Mouse (Mus musculus) cerebral cortex, adult 2 months (tissue): Measurements from ENCODE around the gene Cblb.

Experiments used
- WGBS: fragments of 180-500 bp; shearing (Covaris S2); methylation state at CpG from one replicate; pipeline ENCODE4 v1.1.7; 2018; 5-methylcytosine and 5-hydroxymethylcytosine counted together

Gene Cblb

DNA sequence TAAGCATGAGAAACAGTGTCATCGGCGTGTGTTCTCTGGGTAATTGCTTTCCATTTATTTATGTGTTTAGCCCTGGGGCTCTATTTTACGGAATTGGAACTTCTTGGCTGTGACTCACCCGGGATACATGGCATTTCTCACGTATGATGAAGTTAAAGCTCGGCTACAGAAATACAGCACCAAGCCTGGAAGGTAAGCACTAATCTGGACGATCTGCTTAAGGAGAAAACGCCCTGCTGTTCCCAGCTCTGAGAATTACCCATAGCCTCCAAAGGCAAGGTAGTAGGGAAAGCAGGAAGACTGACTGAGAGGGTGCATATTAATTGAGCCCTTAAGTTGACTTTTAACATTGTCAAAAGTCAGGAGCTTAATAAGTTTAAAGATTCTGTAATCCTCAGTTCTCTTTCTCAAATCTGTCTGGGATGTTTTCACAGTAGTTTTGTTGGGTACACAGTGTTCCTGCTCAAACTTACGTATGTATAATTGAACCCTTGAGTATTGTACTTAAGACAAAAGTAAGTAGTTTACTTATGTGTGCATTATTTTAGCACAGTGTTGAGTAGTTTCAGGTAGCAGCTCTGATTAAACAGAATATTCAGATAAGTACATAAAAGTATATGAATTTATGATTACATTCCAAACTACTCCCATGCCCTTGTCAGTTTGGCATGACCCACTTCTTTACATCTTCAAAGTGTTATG is 104.8 kb downstream of the Cblb start:
- WGBS, result 75% methylated on average over 9 of the region's 9 CpGs

DNA sequence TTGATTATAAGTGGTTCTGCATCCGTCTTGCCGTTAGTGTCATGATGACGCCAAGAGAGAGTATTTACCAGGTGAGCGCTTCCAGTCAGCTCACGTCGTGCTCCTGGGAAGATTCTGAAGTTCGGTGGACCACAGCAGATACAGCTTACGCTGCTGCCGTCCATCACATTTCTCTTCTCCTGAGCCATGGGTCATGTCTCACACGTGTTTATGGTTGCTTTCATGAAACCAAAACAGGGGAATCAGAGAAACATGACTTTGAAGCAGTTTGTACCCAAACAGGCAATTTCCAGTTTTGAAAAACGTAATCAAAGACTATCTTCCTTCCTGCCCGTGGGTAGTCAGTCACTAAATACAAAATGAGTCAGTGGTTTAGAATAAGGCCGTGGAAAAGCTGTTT is 112.1 kb downstream of the Cblb start:
- WGBS, result 83% methylated on average over 13 of the region's 13 CpGs

DNA sequence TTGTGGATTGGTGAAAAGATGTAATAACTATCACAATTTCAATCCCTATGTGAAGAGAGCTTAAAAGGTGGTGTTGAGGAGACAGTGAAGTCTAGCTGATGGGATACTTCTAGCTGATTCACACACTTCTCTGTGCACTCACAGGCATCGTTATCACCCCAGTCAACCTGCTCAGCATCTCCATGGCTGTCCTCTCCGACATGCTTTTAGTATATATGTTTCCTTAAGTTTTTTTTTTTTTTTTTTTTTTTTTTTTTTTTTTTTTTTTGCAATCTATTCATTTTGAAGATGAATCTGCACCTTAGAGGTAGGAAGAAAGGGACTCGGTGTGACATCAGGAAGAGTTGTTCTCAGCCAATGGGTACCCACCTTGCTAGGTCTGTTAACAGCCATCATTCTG is 112.8 kb downstream of the Cblb start:
- 93% methylated on average over 3 of the region's 3 CpGs for WGBS

DNA sequence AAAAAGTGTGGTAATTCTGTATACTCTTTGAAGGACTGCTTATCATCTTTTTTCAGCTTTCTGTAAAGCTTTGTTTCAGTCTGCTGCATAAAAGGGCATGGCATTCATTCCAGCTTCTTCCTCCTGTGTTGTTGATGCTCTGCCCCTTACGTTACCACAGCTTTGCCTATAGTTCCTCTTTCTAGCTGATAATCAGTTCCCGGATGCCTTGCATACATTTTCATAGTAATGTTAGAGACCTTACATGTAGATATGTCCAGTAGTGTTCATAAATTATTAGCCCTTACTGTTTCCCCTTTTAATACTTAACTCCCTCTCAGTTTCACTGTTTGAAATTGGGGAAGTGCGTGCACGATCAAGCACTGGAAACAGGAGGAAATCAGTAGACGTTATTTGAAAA is 113.8 kb downstream of the Cblb start:
- WGBS, result 88% methylated on average over 5 of the region's 5 CpGs

DNA sequence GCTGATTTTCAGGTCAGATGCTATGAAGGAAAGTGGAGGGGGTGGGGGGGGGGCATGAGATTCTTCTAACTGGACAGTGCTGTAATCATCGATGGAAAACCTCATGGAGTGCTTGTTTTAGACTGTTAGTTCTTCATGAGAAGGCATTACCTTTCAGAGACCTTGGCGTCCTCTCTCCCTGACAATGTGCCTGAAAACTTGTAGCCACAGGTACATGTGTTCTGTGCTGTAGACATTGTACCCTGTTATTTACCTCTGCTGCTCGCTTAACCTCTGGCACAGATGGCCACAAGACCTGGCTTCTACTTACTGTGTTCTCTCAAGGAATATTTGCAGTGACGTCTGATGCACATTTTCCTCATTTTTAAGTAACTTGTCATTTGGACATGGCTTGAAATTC is 114.5 kb downstream of the Cblb start:
- WGBS, result 80% methylated on average over 4 of the region's 4 CpGs

DNA sequence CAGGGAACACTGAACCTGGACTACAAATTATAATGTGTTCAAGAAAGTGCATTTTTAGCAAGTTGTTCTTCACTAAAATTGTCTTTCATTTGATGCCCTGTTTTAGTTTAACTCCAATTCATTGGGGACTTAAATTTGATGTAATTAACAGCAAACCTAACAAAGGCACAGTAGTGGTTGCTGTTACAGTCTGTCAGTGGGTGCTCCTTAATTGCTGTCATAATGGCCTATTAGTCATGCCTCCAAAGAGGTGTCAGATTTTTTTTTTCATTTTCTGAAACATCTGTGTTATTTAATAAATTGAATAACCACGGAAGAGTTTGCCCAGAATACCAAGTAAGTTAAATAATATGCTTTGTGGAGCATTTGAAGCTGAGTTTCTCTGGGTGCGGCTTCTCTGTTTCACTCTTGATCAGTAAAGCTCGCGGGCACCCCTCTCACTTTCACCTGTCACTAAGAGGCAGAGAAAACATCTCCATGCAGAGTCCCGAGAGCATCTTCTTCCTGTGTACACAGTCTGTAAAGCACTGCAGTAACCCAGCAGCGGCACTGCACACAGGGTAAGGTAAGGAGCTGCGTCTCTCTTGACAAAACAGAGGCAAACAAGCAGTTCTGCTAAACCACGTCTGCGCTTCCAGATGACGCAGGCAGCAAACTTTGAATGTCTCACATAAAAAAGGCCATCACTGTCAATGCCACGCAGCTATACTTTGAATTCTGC is 116.1 kb downstream of the Cblb start:
- WGBS, result 74% methylated on average over 11 of the region's 11 CpGs

DNA sequence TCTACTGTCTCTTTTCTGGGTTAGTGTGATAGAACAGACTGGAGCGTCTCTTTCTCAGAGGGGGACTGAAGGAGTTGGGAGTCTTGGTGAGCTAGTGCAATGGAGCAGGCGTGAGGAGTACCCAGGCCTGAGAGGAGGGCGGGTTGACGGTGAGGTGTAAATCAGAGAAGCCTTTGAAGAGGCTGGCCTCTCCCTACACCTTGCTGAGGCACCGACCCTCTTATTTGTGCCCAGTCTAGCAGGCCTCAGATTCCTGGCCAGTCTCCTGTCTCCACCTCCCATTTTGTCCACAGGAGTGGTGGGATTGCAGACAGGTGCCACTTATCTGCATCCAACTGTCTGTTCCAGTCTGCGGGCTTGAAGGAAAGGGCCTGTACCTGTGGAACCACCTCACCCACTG is 117.0 kb downstream of the Cblb start:
- 92% methylated on average over 6 of the region's 6 CpGs for WGBS

DNA sequence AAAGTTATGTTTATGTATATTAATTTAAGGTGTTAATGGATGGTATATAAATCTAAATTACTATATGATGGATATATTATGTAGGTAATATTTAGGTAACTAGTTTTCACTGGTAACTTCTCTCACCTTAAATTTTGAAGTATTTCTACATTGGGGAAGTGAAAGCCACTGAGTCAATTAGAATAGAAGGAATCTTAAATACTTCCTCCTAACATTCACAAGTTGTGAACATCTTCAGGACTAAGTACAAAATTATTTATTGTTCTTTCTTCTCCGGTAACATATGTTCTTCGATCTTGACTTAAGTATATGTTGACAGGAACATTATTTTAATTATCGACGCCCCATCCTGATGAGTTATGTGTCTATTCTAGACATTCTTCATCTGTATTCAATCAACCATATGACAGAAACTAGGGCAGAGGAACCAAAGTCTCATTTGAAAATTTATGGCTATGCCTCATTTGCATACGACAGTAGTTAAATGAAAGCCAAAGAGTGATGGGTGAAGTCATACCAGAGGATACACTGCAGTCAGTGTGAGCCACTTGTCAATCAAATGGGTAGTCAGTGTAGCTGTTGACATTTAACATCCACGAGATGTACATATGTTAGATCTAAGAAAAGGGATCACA is 118.2 kb downstream of the Cblb start:
- WGBS, result 82% methylated on average over 6 of the region's 6 CpGs

DNA sequence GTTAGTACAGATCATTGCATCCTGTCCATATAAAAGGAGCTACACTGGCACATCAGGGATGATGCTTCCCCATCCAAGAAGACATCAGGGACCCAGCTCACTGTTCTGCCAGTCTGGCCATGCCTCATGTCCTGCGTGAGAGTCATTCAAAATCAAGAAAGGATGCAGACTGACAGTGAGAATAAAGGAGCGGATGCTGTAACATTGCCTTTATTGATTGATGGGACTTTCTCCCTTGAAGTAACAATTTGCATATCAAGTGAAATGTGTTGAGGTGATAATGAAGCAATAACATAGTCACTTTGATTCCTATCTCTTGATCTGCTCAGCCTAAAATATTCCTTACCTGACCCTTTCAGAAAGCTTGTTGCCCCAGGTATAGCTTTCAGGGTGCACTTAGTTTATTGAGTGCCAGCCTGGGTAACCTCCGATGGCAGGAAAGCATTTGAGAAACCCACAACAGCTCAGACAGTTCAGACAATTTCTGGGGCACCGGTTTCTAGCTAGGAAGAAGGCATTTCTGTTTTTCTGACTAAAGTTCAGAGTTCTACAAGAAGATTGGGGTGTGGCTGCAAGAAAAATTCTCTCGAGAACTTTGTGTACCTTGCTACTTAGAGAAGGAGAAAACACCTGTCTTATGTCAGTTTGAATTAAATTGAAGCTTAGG is 124.1 kb downstream of the Cblb start:
- 93% methylated on average over 5 of the region's 5 CpGs for WGBS

DNA sequence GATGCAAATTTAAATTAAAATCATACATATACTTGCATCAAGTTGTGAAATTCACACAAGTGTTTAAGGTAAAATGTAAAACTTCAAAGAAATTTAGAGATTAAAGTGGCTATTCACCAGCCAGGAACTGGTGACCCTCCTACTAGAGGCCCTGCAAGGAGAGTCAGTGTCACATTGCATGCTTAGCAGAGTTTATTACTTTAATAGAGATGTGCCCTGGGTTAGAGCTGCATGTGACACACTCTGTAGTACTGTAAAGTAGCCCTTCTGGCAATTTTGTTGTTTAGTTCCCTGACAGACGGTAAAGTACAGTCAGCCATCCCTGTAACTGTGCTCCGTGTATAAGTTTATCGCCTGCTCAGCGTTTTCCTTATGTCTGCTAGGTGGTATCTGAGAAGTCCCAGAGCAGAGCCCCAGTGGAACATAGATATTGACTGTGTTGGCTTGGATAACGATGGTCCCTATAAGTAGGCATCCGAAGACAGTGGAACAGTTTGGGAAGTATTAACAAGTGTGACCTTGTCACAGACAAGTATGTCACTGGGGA is 129.0 kb downstream of the Cblb start:
- 91% methylated on average over 6 of the region's 6 CpGs for WGBS

DNA sequence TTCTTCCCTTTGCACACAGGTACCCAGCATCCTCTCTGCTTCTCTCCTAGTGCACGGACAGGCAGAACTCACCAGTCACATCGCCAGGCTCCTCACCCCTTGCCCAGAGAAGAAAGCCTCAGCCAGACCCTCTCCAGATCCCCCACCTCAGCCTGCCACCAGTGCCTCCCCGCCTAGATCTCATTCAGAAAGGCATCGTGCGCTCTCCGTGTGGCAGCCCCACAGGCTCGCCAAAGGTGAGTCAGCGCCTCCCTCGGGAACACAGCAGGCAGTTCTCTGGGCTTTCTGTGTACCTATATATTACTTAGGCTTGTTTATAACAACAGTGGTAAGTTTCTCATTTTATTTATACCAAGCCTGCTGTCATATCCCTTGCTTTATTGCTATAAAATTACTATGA is 133.2 kb downstream of the Cblb start:
- WGBS, result 77% methylated on average over 9 of the region's 9 CpGs

DNA sequence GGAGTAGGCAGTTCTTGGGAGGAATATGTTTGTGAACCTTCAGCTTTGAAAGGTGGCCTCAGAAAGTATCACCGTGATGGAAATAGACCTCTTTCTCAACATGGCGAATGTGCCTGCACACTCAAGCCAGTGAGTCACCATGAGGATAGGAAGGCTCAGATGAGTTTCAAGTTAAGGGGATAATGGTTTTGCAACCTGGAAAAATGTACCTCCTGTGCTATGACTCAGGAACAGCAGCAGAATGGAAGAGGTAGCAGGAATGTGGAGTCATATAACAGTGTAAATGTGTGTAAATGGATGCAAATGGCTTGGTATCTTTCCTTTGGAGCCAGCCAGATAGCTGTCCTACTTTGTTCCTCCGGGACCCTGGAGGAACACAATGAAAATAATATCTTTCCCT is 148.8 kb downstream of the Cblb start:
- 74% methylated on average over 3 of the region's 3 CpGs for WGBS

DNA sequence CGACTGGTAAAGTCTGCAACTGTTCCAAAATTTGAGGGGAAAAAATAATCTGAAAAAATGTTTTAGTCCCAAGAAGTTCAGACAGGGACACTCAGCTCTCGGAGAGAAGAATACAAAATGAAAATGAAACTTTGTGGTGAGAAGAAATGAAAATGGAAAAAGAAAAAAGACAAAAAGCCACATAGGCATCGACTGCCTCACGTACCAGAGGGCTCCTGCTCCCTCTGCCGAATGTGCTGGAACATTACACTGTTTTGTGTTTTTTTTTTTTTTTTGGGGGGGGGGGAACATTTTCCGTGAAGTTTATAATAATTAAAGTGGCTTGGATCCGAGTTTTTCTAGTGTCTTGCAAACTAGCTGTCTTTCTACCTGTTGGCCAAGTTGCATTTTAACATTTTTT is 151.0 kb downstream of the Cblb start:
- WGBS, result 34% methylated on average over 7 of the region's 7 CpGs

DNA sequence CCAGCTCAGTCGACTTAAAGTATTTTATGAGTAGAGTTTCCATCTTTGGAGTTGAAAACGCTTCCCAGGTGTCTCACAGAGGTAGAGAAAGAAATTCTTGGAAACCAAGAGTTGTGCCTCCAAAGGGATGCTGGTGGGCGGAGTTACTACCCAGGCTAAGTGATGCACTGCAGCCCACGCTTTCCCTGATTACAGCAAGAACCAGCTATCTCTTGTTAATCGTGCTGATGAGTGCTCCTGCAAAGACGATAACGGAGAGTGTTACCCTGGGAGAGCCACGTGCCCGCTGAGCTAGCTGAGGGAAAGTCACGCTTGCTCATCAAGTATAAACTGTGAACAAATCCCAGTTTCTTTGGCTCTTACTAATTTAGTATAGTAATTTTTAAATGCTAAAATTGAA is 153.3 kb downstream of the Cblb start:
- 63% methylated on average over 10 of the region's 10 CpGs for WGBS

DNA sequence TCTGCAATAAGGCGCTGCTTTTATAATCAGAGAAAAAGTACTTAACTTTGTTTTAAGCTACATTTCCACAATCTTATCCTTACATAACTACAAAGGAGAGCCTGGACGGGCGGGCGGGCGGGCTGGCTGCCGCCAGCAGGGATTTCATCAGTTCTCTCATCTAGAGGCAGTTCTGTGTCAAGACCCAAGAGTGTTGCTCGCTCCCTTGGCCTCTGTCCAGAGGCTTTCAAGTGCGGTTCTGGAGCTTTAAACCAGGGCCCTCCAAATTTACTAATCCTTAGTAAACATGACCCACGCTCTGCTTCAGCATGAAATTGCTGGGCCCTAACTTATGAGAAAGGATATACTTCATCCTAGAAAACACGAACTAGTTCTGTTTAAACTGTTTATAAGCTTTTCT is 155.7 kb downstream of the Cblb start:
- WGBS, result 68% methylated on average over 10 of the region's 10 CpGs

DNA sequence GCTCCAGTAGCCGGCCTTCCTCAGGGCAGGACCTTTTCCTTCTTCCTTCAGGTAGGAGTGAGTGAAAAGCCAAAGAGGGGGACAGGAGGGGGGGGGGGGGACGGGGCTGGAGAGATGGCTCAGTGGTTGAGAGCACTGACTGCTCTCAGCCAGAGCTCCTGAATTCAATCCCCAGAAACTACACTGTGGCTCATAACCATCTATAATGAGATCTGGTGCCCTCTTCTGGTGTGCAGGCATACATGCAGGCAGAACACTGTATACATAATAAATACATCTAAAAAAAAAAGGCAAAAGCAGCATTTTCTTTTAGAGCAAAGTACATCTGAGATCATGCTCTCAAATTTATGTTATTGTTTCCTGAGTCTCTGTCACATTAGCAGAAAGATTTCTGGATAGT is 158.1 kb downstream of the Cblb start:
- whole genome bisulfite sequencing, result 50% methylated on average over 2 of the region's 2 CpGs

DNA sequence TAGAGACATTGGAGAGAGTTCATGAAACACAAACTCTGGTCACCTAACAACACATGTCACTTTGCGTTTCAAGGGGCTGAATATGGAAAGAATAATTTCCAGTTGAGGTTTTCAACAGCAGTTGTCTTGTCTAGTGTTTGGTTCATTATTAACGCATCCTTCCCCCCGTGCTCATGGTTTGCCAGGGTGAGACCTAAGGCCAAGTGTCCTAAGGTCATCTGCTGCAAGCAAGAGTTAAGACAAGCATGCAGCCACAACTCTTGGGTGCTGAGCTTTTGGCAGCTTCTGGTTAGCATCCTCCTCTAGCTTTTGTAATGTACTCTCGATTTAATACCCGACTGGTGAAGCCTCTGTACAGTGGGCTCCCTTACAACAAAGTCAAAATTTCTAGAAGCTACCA is 159.7 kb downstream of the Cblb start:
- WGBS, result 83% methylated on average over 5 of the region's 5 CpGs

DNA sequence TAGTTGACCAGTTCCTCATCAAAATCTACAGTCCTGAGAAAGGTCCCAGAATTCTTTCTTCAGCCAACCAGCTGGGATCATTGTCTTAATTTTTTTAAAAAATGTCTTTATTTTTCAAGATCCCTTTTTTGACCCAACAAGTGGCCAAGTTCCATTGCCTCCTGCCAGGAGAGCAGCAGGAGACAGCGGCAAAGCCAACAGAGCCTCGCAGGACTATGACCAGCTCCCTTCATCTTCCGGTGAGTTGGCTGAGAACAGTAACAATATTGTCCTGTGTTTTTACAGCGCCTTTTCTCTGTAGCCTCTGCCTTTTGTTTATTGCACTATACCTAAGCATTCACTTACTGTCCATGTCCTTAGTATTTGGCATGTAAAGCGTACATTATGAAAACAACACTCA is 163.0 kb downstream of the Cblb start:
- WGBS, result 73% methylated on average over 5 of the region's 5 CpGs

DNA sequence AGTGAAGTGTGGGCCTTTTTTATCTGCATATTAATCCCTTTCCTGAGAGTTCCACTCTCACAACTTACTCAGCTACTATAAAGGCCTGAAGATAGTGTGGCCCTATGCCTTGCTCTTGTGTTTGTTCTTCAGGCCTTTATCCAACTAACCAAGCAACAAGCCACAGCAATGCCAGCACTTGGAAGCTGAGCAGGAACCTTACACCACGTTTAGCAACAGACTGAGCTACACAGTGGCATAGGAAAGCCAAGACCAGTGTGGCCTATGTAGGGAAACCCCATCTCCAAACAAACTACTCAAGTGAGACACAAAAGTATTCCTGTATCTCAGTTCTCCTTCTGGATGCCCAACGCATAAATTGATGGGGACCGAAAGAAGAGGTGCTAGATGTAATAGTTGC is 163.8 kb downstream of the Cblb start:
- WGBS, result 71% methylated on average over 3 of the region's 3 CpGs

DNA sequence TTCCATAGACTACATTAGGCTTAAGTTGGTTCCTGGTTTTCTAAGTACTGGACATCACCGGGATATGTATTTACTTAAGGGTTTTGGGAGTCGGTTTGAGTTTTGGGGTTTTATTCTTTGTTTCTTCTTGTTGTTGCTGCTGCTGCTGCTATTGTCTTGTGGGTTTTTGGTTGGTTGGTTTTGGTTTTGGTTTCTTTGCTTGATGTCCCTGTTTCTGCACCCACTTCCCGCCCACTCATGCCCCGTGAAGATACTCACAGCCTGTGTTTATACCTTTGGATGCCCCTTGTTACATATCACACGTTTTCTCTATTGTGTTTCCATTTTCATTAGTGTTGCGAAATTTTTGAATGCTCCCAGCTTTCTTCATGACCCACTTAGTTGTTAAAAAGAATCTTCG is 169.1 kb downstream of the Cblb start:
- 84% methylated on average over 7 of the region's 7 CpGs for WGBS

DNA sequence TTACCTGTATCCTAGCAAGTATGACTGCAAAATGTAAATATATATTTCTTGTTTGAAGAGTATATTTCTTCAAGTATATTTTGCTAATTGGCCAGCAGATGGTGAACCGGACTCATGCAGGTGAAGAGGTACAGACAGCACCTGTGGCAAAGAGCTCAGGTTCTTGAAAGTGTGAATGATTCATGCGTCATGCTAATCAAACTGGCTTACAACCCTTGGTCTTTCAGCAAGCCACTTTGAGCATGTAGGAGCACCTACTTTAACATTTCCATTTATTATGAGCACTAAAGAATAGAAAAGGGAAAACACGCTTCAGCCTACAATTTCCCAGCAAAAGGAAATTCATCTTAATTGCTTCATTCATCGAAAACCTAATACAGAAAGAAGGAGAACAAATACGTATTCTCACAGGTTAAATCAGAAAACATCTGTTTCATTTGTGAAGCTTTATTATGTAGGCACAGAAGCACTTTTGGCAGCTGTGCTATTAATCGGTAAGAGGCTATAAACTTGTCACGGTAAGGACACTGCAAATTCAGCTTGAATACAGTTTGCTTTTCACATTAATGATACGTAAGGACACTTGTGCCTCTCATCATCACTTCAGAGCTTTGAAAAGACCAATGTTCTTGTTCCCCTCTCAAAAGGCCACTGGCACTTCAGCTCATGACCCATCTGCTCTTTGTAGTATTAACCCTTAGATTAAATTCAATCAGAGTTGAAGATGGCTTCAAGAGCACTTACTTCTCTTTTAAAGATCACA is 180.0 kb downstream of the Cblb start:
- 87% methylated on average over 8 of the region's 8 CpGs for WGBS

DNA sequence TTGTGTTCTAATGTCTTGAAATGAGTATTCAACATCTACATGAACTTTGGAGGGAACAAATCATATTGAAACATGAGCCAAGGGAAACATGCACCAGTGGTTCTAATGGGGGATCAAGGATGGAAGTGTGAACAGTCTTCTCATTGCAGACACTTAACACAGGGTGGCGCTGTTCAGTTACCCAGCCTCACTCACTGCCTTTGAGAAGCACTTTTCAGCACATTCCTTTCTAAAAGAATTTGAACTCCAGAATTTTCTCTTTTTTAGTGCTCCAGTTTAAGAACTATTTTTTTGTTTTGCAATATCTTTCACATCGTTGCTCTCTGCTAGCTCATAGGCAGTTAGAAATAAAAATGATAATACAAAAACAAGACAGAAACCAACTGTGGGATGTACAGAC is 188.0 kb downstream of the Cblb start:
- WGBS, result 9% methylated on average over 2 of the region's 2 CpGs
